Mouse (Mus musculus): Measurements from ENCODE around the gene Wdr76. TPM values are rescaled to one million over a fixed set of nuclear protein-coding genes. Genes with fewer than 3 reads are reported as not detected.
"Not testable (repeated sequence)": the region's sequence is repeated elsewhere in the genome, so short reads cannot be mapped to it uniquely, and the experiment has no call there.

The Wdr76 gene
- polyA plus RNA-seq (2015; fragmentation: Nextera tagmentation; extraction: Ambion mirVana), result 5.1 and 5.8 TPM in 2 replicates

GRCm38 (mm10) chr2:121505942-121506882 lies at the start of gene Wdr76, which contains the start of gene Mfap1a:
Wdr76 (plus strand) TSS chr2:121506723.
Mfap1a (minus strand) TSS chr2:121506665.
- peaks cover 15% of the 10 kb centered on the region for H3K36me3 ChIP-seq
- 5% methylated on average over 42 of the region's 42 CpGs for WGBS
- H3K9me3 ChIP-seq, H3K27me3 ChIP-seq: not testable (repeated sequence)
- H3K9ac ChIP-seq, result peak within 1 kb of the TSS; percentile 74
- ATAC-seq (ENCODE audit: low FRiP score), result peak; percentile 93
- H3K4me3 ChIP-seq, result peak within 1 kb of the TSS; percentile 62
- peak within 1 kb of the TSS; percentile 77 for H3K27ac ChIP-seq
- H3K4me1 ChIP-seq (replicated peaks), result peaks cover 29% of the 10 kb centered on the region
- peak within 1 kb of the TSS; percentile 84 for H3K4me2 ChIP-seq

- no peak for ATAC-seq (ENCODE audit: low FRiP score)
- 60% methylated on average over 2 of the region's 2 CpGs for WGBS
- no peaks in the 10 kb centered on the region for H3K9me3 ChIP-seq
- no peak overlapping the region for H3K27ac ChIP-seq
- H3K4me3 ChIP-seq, result no peak overlapping the region
- no peak overlapping the region for H3K9ac ChIP-seq
- peaks cover 17% of the 10 kb centered on the region for H3K4me1 ChIP-seq (replicated peaks)
- H3K4me2 ChIP-seq, result no peak overlapping the region
- H3K36me3 ChIP-seq, result peaks cover 21% of the 10 kb centered on the region
- no peaks in the 10 kb centered on the region for H3K27me3 ChIP-seq
Measured at GRCm38 (mm10) chr2:121460071-121460470, 46.5 kb upstream of the Wdr76 start.

GRCm38 (mm10) chr2:121468982-121469381 lies 37.5 kb upstream of the Wdr76 start:
- WGBS, result no CpG with 5 or more reads among the region's 6 CpGs
- not testable (repeated sequence) for ATAC-seq (ENCODE audit: low FRiP score); H3K9ac ChIP-seq; H3K4me1 ChIP-seq (replicated peaks); H3K27me3 ChIP-seq; H3K27ac ChIP-seq; H3K4me3 ChIP-seq; H3K36me3 ChIP-seq; H3K4me2 ChIP-seq; H3K9me3 ChIP-seq

- H3K27ac ChIP-seq; H3K36me3 ChIP-seq; ATAC-seq (ENCODE audit: low FRiP score); H3K9me3 ChIP-seq; H3K9ac ChIP-seq; H3K27me3 ChIP-seq: not testable (repeated sequence)
- 95% methylated on average over 3 of the region's 3 CpGs for WGBS
- Histone ChIP-seq H3K4me1 (replicated peaks) (peaks cover 11% of the 10 kb centered on the region), H3K4me2 (peak overlapping the region; percentile 87), H3K4me3 (peak overlapping the region; percentile 56; the same call in 1 of the 2 replicates)
Measured at GRCm38 (mm10) chr2:121472783-121473182, 33.7 kb upstream of the Wdr76 start.

- not testable (repeated sequence) for H3K9me3 ChIP-seq, H3K36me3 ChIP-seq, H3K27me3 ChIP-seq
- WGBS, result 6% methylated on average over 41 of the region's 41 CpGs
- Histone ChIP-seq H3K4me1 (replicated peaks) (peaks cover 11% of the 10 kb centered on the region), H3K4me3 (peak within 1 kb of the TSS; percentile 56), H3K27ac (peak within 1 kb of the TSS; percentile 78), H3K4me2 (peak within 1 kb of the TSS; percentile 87), H3K9ac (peak within 1 kb of the TSS; percentile 76)
- peak; percentile 96 for ATAC-seq (ENCODE audit: low FRiP score)
Measured at GRCm38 (mm10) chr2:121473301-121474179, 33.0 kb upstream of the Wdr76 start, which contains the start of gene Mfap1b. Mfap1b (minus strand) TSS chr2:121474067.

- H3K9me3 ChIP-seq, result no peaks in the 10 kb centered on the region
- H3K4me2 ChIP-seq, result peak overlapping the region; percentile 87
- peaks cover 11% of the 10 kb centered on the region for H3K4me1 ChIP-seq (replicated peaks)
- WGBS, result 36% methylated on average over 8 of the region's 8 CpGs
- no peaks in the 10 kb centered on the region for H3K27me3 ChIP-seq
- peaks cover 4% of the 10 kb centered on the region; the same call in 1 of the 2 replicates for H3K36me3 ChIP-seq
- H3K9ac ChIP-seq, result peak overlapping the region; percentile 76
- peak; percentile 55 for ATAC-seq (ENCODE audit: low FRiP score)
- peak overlapping the region; percentile 78 for H3K27ac ChIP-seq
- H3K4me3 ChIP-seq, result peak overlapping the region; percentile 56
Measured at GRCm38 (mm10) chr2:121474180-121474535, 32.4 kb upstream of the Wdr76 start.

- H3K27ac ChIP-seq; H3K36me3 ChIP-seq; H3K4me3 ChIP-seq; ATAC-seq (ENCODE audit: low FRiP score); H3K9ac ChIP-seq; H3K9me3 ChIP-seq; H3K27me3 ChIP-seq; H3K4me2 ChIP-seq: not testable (repeated sequence)
- WGBS, result 100% methylated on average over 2 of the region's 2 CpGs
- peaks cover 11% of the 10 kb centered on the region for H3K4me1 ChIP-seq (replicated peaks)
Measured at GRCm38 (mm10) chr2:121475306-121475705, 31.2 kb upstream of the Wdr76 start.

- H3K4me2 ChIP-seq, result no peak overlapping the region
- H3K36me3 ChIP-seq, result no peaks in the 10 kb centered on the region
- H3K27ac ChIP-seq, result no peak overlapping the region
- H3K9ac ChIP-seq, result no peak overlapping the region
- no peak for ATAC-seq (ENCODE audit: low FRiP score)
- H3K4me3 ChIP-seq, result no peak overlapping the region
- 80% methylated on average over 3 of the region's 3 CpGs for WGBS
- H3K4me1 ChIP-seq (replicated peaks), result peaks cover 8% of the 10 kb centered on the region
- no peaks in the 10 kb centered on the region for H3K9me3 ChIP-seq
- H3K27me3 ChIP-seq, result no peaks in the 10 kb centered on the region
Measured at GRCm38 (mm10) chr2:121477491-121478266, 28.8 kb upstream of the Wdr76 start.

- H3K27ac ChIP-seq, result no peak overlapping the region
- no peak overlapping the region for H3K4me3 ChIP-seq
- no peak overlapping the region for H3K4me2 ChIP-seq
- no peaks in the 10 kb centered on the region for H3K9me3 ChIP-seq
- 53% methylated on average over 3 of the region's 3 CpGs for WGBS
- no peak overlapping the region for H3K9ac ChIP-seq
- no peaks in the 10 kb centered on the region for H3K27me3 ChIP-seq
- peaks cover 5% of the 10 kb centered on the region for H3K4me1 ChIP-seq (replicated peaks)
- no peaks in the 10 kb centered on the region for H3K36me3 ChIP-seq
- no peak for ATAC-seq (ENCODE audit: low FRiP score)
Measured at GRCm38 (mm10) chr2:121480498-121480897, 26.0 kb upstream of the Wdr76 start.

GRCm38 (mm10) chr2:121480916-121481315 lies 25.6 kb upstream of the Wdr76 start:
- not testable (repeated sequence) for H3K9me3 ChIP-seq; H3K27me3 ChIP-seq; H3K36me3 ChIP-seq; H3K4me1 ChIP-seq (replicated peaks); H3K4me2 ChIP-seq; H3K27ac ChIP-seq; H3K9ac ChIP-seq; H3K4me3 ChIP-seq; ATAC-seq (ENCODE audit: low FRiP score)
- WGBS, result 88% methylated on average over 13 of the region's 13 CpGs

- 39% methylated on average over 8 of the region's 8 CpGs for WGBS
Measured at GRCm38 (mm10) chr2:121483576-121483975, 22.9 kb upstream of the Wdr76 start.

More at GRCm38 (mm10) chr2:121483576-121483975, 22.9 kb upstream of the Wdr76 start:
- Histone ChIP-seq H3K9me3 (no peaks in the 10 kb centered on the region), H3K27ac (no peak overlapping the region), H3K4me2 (no peak overlapping the region), H3K27me3 (no peaks in the 10 kb centered on the region), H3K36me3 (no peaks in the 10 kb centered on the region), H3K4me3 (no peak overlapping the region), H3K9ac (no peak overlapping the region), H3K4me1 (replicated peaks) (peaks cover 5% of the 10 kb centered on the region)
- no peak for ATAC-seq (ENCODE audit: low FRiP score)
